ENCODE assay signal across 8 mouse cellular contexts in genomic region chr11:97361948-97362648, GRCm38 (mm10). TPM values are rescaled to one million over a fixed set of nuclear protein-coding genes. Genes with fewer than 3 reads are reported as not detected.
A peak's percentile ranks its signal among the peaks of the same experiment; 100 is the strongest.
DNase-seq lines count a peak whose midpoint lies in the region; ATAC-seq lines count a peak whose summit lies in the region.

Socs7 (plus strand) TSS chr11:97362551.

- 1% methylated on average over 24 of the region's 81 CpGs for WGBS in hindbrain, embryonic 16.5 days
- 2% methylated on average over 43 of the region's 81 CpGs for WGBS in macrophage (ENCODE audit: missing documents)

- no peaks in the 10 kb centered on the region for H3K9me3 ChIP-seq in hindbrain, embryonic 16.5 days (ENCODE audit: control insufficient read depth, low read length)

- peak; percentile 90 for DNase-seq in R1 (ENCODE audit: low read depth, low spot score)
- peak; percentile 96 to 98 for DNase-seq in cerebellum, postnatal 25 days
- DNase-seq in frontal cortex, postnatal 36 days (ENCODE audit: low spot score in 2 of 2) = peak; percentile 90 to 93
- peak; percentile 95 for DNase-seq in left cerebral cortex, adult 18-20 months (ENCODE audit: low spot score in 2 of 2)
- DNase-seq in right cerebral cortex, adult 18-20 months = peak; percentile 96
- DNase-seq in urinary bladder, postnatal 10 days (ENCODE audit: low spot score) = peak; percentile 84

- peak within 1 kb of the TSS; percentile 89 for H3K4me3 ChIP-seq in hindbrain, embryonic 16.5 days (ENCODE audit: low read length)
- peak within 1 kb of the TSS; percentile 44 for H3K4me3 ChIP-seq in macrophage (ENCODE audit: inconsistent target)

- peaks cover 42% of the 10 kb centered on the region for H3K79me2 ChIP-seq in macrophage (ENCODE audit: inconsistent target)

- H3K27me3 ChIP-seq in hindbrain, embryonic 16.5 days (replicated peaks; ENCODE audit: control insufficient read depth, insufficient read depth, low read length) = no peaks in the 10 kb centered on the region

- H3K36me3 ChIP-seq in hindbrain, embryonic 16.5 days (ENCODE audit: control insufficient read depth, insufficient read depth, low read length) = no peaks in the 10 kb centered on the region
- H3K36me3 ChIP-seq in macrophage (ENCODE audit: inconsistent target) = no peaks in the 10 kb centered on the region

- peak; percentile 98 for ATAC-seq in hindbrain, embryonic 16.5 days

- H3K4me2 ChIP-seq in hindbrain, embryonic 16.5 days (ENCODE audit: low read length) = peak within 1 kb of the TSS; percentile 97

- H3K9ac ChIP-seq in hindbrain, embryonic 16.5 days (ENCODE audit: low read depth, low read length) = peak within 1 kb of the TSS; percentile 86

- peak within 1 kb of the TSS; percentile 89 for H3K27ac ChIP-seq in hindbrain, embryonic 16.5 days (ENCODE audit: low read depth, low read length)
- peak within 1 kb of the TSS; percentile 29; the same call in 1 of the 2 replicates for H3K27ac ChIP-seq in macrophage

- peaks cover 24% of the 10 kb centered on the region for H3K4me1 ChIP-seq in hindbrain, embryonic 16.5 days (ENCODE audit: control insufficient read depth, insufficient read depth, low read depth, low read length)

RNA-seq across cellular contexts. Expression of gene Socs7, which starts in this region (rescaled TPM):
- polyA plus RNA-seq in hindbrain, embryonic 16.5 days (2015; fragmentation: Nextera tagmentation; extraction: Ambion mirVana) = 7.3 and 8.1 TPM in 2 replicates
- total RNA-seq in left cerebral cortex, adult 18-20 months (2021) = 10 to 100 TPM; 80.9 to 92.7 TPM
- total RNA-seq in macrophage (2018; cell fraction: chromatin; rRNA removed) = 100 to 1,000 TPM in 1 of 26 experiments, 10 to 100 TPM in 25; 12.8 to 110 (median 21.7) TPM
- total RNA-seq in macrophage (2018; cell fraction: cytosol; rRNA removed) = 10 to 100 TPM in 25 of 26 experiments, 1 to 10 TPM in 1; 9.1 to 35.3 (median 11.7) TPM
- total RNA-seq in macrophage (2018; cell fraction: nucleus; rRNA removed) = 100 to 1,000 TPM in 1 of 26 experiments, 10 to 100 TPM in 25; 16.4 to 127 (median 20.6) TPM
- polyA plus RNA-seq in macrophage (2018) = 6.2 to 10.1 TPM (median 7.0 TPM) in 3 replicates

Comparison
In these comparisons a context has a peak if more than half of its experiments do, and no peak if none do; other contexts are left out.
1. Peak in every context shown above with its lines: DNase-seq, ATAC-seq, H3K4me3 ChIP-seq and H3K27ac ChIP-seq.